Mouse (Mus musculus) ovary, postnatal 36 days (tissue): ENCODE measurements around the gene Rps21.

Experiments used
- DNase-seq: peaks from one replicate; pipeline ENCODE4 v3.0.0; 2022; ENCODE audit warnings: low spot score, mixed read lengths

The Rps21 gene

GRCm38 (mm10) chr2:180257001-180257521 is at the start of gene Rps21:
Gene Rps21 (plus strand): TSS chr2:180257377.
- peak; percentile 96 for DNase-seq

DNA sequence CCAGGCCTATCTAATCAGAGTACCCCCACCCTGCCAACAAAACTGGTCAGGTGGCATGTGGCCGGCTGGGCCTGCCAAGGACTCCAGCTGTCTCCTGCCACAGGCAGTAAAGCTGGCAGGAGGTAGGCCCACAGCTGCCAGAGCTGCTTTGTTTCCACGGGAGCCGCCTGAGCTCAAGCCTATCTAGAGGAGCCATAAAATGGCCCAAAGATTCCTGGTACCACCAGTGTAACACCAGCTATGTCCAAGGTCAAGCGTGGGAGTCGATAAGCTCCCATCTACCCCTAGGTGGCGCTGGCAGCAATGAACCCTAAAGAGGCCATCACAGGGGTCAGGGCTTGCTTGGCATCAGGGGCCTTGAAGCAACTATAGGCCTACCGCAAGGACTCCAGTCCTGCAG is 49.3 kb upstream of the Rps21 start:
- DNase-seq, result peak; percentile 51

GRCm38 (mm10) chr2:180208976-180209375 is 48.2 kb upstream of the Rps21 start:
- DNase-seq, result no peak

DNA sequence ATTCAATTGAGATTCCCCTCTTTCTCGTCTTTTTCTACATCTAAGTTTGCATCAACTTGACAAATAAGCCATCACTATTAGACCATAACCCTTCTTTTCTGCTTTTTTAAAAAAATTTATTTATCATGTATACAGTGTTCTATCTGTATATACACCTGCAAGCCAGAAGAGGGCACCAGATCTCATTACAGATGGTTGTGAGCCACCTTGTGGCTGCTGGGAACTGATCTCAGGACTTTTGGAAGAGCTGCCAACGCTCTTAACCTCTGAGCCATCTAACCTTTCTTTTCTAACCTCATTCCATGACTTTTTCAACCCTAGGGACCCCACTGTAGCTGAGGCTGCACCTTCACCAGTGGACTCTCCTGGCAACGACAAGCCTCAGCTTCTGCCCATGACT is 44.9 kb upstream of the Rps21 start:
- DNase-seq, result no peak

DNA sequence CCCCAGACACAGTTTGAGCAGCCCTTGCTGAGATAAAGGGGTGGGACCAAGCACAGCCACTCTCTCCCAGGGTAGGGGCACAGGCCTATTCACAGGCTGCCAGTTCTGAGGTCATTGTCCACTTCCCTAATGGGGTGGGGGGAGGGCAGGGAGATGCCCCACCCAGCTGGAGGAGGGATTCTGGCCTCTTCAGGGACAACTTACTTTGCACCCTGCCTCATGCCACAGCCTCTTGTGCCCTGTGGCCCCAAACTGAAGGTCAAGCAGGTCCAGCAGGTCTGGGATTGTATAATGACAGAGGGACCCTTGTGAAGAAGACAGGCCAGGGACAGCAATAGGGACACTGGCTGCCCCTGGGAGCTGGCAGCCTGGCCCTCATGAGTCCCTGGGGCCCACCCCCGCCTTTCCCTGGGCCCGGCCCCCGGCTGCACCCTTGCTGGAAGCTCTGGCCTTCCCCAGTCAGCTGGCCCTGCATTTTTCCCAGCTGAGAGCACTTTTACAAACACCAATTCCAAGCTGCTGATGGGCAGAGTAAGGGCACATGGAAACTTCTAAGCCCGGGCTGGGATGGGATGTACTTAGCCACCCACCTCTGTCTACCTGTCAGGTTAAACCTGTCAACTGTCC is 42.7 kb upstream of the Rps21 start:
- no peak for DNase-seq

DNA sequence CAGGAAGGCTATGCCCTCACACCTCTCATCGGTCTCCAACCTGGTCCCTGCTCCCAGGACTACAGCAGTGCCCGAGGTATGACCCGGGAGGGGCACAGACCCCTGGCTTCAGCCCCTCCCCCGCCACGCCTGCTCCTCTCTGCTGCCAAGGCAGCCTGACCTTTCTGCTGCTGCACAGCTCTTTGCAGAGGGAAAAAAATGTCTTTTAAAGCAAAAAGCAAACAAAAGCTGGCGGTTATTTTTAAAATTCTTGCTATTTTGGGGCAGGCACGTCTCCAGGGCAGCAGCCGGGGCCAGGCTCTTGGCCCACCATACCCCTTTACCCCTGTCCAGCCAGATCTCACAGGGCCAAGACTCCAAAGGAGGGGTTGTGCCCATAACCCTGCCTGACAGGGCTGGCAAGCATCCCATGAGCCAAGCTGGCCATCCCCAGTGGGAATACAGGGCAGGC is 42.1 kb upstream of the Rps21 start:
- no peak for DNase-seq

DNA sequence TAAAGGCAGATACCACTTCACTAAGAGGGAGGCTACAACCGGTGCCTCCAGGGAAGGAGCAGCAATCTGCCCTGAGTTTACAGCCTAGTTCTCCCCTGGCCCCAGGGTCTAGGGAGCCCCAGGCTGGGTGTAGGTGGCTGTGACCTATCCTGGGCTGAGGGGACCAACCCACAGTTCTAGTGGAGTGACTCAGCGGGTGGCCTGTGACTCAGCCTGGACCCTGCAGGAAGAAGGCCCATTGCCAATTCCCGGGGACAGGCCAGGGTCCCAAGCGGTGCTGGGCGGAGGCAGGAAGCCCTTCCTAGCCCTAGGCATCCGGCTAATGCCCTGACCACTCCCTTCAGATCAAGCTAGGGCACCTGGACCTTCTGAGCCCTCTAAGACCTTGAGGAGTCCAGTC is 41.2 kb upstream of the Rps21 start:
- DNase-seq, result no peak

- DNase-seq, result no peak
Observed at GRCm38 (mm10) chr2:180216921-180217320, 40.3 kb upstream of the Rps21 start.

DNA sequence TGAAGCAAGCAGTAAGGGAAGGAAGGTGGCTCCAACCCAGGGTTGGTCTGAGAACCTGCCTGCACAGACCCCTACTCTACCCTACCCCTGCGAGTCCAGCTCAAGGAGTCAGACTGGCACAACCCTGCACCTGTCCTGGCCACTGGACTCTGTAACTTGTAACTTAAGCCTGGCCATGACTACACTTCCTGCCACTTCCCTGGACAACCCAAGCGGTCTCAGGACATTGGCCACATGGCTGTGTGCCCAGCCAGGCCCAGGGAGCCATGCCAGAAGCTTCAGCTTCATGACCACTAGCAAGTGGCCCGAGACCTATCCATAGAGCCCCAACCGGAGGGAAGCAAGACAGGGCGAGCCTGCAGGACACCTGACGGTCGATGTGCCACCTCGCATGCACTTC is 39.6 kb upstream of the Rps21 start:
- DNase-seq, result peak; percentile 62

DNA sequence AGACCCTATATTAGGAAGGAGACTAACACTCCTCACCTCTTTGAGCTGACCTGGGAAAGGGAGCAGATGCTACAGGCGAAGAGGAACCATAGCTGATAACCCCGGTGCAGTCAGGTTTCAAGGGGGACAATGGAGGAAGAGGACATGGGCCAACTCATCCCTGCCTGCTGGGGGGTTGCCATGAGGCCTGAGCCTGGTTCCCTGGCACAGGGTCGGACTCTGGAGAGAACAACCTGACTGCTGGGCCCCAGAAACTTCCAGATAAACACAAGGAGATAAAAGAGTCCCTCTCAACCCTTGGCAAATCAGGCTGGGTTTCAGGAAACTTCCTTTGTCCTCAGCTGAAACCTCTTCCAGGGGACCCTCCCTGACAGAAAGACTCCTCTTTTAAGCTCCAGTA is 38.9 kb upstream of the Rps21 start:
- DNase-seq, result no peak

DNA sequence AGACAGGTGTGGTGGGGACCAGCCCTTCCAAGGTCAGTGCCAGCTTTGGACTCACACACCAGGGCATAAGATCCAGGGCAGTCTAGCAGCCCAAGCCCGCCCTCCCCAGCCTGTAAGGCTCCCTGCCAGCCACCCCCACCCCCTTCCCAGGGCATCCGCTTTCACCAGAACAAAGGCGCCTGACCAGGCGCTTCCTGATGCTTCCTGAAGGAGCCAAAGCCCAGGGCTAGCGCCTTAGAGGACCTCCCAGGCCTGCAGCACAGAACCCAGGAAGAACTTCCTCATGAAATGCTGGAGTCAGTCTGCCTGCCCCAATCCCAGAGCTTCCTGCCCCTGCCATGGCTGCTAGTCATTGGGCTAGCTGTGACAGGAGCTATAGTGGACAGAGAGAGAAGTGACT is 38.5 kb upstream of the Rps21 start:
- peak; percentile 6 for DNase-seq

DNA sequence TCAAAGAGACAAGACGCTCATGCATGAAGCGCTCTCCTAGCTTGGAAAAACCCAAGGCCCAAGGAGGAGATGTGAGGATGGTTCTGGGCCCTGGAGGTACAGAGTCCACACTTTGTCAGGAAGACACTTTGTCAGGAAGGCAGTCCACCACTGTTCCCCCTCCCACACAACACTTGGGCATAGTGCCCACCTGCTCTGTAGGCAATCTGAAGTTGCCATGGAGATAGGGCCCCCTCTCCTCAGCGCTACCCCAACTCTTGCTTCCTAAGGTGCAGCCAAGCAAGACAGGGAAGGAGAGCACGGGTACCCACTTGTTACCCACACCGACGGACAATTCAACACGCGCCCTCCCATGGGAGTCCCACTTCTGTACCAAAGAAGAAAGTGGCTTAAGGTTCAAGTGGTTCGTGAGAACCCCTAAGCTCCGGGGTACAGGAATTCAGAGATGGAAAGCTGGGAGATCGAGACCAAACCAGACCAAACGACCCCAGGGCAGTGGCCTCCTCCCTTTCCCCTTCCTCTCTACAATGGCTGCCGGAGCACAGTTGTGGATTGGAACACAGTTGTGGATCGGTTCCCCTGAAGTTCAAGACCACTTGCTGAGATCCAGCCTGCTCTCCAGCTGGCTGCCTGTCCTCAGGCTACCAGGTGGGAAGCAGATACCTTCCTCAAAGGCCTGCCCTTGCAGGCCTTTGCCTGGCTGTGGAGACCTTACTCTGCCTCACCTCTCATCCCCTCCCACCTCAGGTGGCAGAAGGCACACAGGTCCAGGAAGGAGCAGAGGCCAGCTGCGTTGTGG is 37.8 kb upstream of the Rps21 start:
- DNase-seq, result no peak

GRCm38 (mm10) chr2:180220165-180220564 is 37.0 kb upstream of the Rps21 start:
- peak; percentile 6 for DNase-seq

GRCm38 (mm10) chr2:180221051-180221450 is 36.1 kb upstream of the Rps21 start:
- DNase-seq, result no peak

- no peak for DNase-seq
Observed at GRCm38 (mm10) chr2:180222250-180222649, 34.9 kb upstream of the Rps21 start.

DNA sequence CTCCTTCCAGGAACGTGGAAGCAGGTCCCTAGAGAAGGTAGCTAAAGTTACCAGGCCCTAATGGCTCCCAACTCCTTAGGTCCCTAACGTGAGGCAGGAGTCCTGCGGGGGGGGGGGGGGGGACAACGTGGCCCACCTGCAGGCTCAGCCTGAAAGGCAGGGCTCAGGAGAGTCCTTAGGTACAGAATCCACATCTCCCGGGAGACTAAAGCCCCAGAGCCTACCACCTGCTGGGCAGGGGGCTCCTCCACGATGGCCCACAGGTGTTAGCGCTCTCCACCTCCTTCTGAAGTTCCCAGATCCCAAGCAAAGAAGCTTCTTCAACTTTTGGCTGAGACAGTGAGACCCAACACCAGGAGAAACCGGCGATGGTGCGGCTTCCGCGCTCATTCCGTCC is 32.5 kb upstream of the Rps21 start:
- DNase-seq, result no peak

GRCm38 (mm10) chr2:180225044-180225761 is 32.0 kb upstream of the Rps21 start:
- no peak for DNase-seq

DNA sequence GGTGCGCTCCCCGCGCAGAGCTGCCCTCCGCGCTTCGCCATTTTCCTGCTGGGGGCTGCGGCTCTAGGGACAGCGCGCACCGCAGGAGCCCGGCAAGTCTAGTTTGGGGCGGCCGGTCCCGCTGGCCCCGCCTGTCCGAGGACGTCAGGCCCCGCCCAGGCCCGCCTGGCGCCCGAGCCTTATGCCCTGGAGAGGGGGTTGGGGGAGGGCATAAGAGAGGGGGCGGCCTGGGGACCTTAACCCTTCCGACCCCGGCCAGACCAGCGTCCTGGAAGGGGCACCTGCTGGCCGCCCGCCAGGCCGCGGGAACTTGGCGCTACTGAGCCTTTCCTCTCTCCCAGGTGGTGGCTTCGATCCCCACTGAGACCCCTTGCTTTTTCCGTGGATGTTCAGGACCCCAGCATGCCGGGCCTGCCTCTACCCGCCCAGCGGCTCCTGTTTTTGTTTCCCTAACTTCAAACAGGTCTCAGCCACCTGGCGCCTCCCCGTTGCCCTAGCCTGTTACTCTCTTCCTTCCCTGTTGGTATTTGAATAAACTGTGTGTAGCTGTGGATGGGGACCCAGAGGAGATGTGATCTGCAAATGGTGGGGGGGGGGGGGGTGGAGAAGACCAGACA is 31.3 kb upstream of the Rps21 start, which contains the start of gene Lama5:
Lama5 (minus strand) TSS at position 98 of the 617 bp plus-strand sequence.
- DNase-seq, result peak; percentile 72

GRCm38 (mm10) chr2:180227262-180228059 is 29.7 kb upstream of the Rps21 start:
- DNase-seq, result no peak

- no peak for DNase-seq
Observed at GRCm38 (mm10) chr2:180228060-180228458, 29.1 kb upstream of the Rps21 start.

DNA sequence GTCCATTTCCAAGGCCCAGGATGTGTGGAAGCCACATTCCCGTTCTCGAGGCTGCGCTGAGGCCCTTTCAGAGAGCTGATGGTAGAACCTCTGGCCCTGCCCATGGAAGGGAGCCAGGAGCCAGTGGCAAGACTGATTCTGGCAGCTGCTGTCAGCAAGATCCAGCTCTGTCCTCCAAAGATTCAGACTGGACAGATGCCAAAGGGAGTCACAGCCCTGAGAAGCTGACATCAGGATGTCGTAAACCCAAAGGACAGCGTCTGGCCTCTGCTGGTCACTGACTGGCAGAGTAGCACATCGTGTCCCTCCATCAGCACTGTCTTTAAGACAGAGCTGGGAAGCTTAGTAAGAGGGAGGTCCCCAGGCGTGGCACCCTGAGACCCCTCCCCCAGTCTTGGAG is 28.6 kb upstream of the Rps21 start:
- DNase-seq, result no peak
